Mouse (Mus musculus): ENCODE measurements around the gene Tmem11.

The Tmem11 gene

GRCm38 (mm10) chr11:60828903-60829302, 50.2 kb downstream of the Tmem11 start:
- in situ Hi-C loops (cut with MseI, MboI), result no loop called here

DNA sequence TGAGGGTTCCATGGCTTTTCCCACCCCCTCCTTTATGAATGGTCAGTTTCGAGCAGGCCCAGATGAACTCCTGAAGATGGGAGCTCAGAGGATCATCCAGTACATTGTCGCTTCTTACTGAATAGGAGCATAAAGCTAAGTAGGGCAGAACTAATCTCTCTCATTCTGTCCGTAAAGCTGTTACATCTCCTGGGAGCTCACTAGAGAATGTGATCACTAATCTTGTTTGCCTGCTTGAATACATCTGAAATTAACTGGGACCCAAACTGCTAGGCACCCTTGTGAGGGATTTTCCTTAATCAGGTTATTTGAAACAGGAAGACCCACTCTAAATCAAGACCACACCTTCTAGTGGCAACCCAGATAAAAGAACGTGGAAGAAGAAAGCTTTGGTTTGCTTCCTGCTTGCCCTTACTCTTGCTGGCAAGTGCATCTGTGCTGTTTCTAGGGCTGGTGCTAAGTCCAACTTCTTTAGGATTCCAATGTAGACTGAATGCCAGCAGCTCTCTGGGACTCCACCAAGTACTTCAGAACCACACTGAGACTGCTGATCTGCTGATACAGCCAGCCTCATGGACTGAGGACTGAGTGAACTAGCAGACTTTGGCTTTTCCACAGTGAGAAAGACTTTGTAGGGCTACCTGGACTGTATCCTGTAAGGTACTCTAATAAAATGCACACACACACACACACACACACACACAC, 51.7 kb downstream of the Tmem11 start:
- in situ Hi-C loops (cut with MseI, MboI), result no loop called here

DNA sequence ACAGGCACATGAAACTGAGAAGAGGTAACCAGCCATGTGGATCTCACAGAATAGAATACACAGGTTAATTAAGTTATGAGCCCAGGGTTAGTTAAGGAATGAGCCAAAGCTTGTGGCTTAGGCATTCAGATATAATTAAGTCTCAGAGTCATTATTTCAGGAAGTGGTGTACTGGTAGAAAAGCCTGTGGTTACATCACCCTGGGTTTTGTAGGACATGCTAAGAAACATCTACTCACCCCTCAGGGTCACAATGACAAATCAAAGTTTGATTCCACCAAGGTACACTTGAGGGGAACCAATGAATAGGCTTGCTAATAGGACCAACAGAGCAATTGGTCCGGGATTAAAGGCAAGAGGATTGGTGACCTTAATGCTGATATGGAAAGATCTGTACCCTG, 52.4 kb downstream of the Tmem11 start:
- in situ Hi-C loops (cut with MseI, MboI), result no loop called here

- in situ Hi-C loops (cut with MseI, MboI), result no loop called here
These were observed 53.9 kb downstream of the Tmem11 start for GRCm38 (mm10) chr11:60825191-60825590.

GRCm38 (mm10) chr11:60823771-60824170, 55.3 kb downstream of the Tmem11 start:
- in situ Hi-C loops (cut with MseI, MboI), result no loop called here

GRCm38 (mm10) chr11:60816398-60816797, 62.7 kb downstream of the Tmem11 start:
- in situ Hi-C loops (cut with MseI, MboI), result no loop called here

Measured in mouse trophoblast stem cell (cell line).